Comparison of ENCODE assay signal across 8 mouse cellular contexts in genomic region chr6:117758516-117758915, GRCm38 (mm10).
DNase-seq lines count a peak whose midpoint lies in the region; ATAC-seq and TF ChIP-seq lines count a peak whose summit lies in the region.
"Not testable (repeated sequence)": the region's sequence is repeated elsewhere in the genome, so short reads cannot be mapped to it uniquely, and the experiment has no call there.

No protein-coding gene starts in this region.

- not testable (repeated sequence) for H3K4me3 ChIP-seq in bone marrow, adult 2 months (replicated peaks; ENCODE audit: control insufficient read depth, low read depth, low read length); heart, adult 2 months; kidney, embryonic 15.5 days (replicated peaks); liver, adult 2 months (ENCODE audit: insufficient read depth, low read depth, low read length)

- peak; percentile 66 for DNase-seq in ES-CJ7 (ENCODE audit: low read depth, low spot score)
- DNase-seq in embryo, embryonic 10.5 days (ENCODE audit: low spot score) = peak; percentile 76
- peak; percentile 24 to 54 for DNase-seq in heart, adult 2 months
- peak; percentile 33 for DNase-seq in liver, adult 2 months (ENCODE audit: extremely low read depth, low read depth, low spot score)
- DNase-seq in neural tube, embryonic 10.5 days (ENCODE audit: extremely low spot score, low spot score) = peak; percentile 28
- peak; percentile 34 for DNase-seq in testis, postnatal 14 days (ENCODE audit: low spot score)

- H3K9ac ChIP-seq in heart, adult 2 months (ENCODE audit: low read depth, low read length); kidney, embryonic 15.5 days; liver, adult 2 months (ENCODE audit: low read depth, low read length): not testable (repeated sequence)

- TF ChIP-seq POLR2A in bone marrow, adult 2 months (IDR thresholded peaks at IDR 0.05; ENCODE audit: borderline replicate concordance, control insufficient read depth, low read depth, low read length); heart, adult 2 months (IDR thresholded peaks at IDR 0.05; ENCODE audit: insufficient read depth, low read depth, low read length); liver, adult 2 months (IDR thresholded peaks at IDR 0.05; ENCODE audit: extremely low read depth, insufficient read depth, low read length): not testable (repeated sequence)

- not testable (repeated sequence) for H3K36me3 ChIP-seq in heart, adult 2 months (ENCODE audit: control insufficient read depth, insufficient read depth, low read length); kidney, embryonic 15.5 days; liver, adult 2 months (ENCODE audit: control insufficient read depth, insufficient read depth, low read length)

- peak; percentile 41 for TF ChIP-seq CTCF in bone marrow, adult 2 months (IDR thresholded peaks at IDR 0.05; ENCODE audit: control insufficient read depth, insufficient read depth, low read length)
- TF ChIP-seq CTCF in heart, adult 2 months (IDR thresholded peaks at IDR 0.05) = peak; percentile 93
- peak; percentile 45; the same call in 1 of the 2 replicates for TF ChIP-seq CTCF in liver, adult 2 months (IDR thresholded peaks at IDR 0.05; ENCODE audit: low read depth, low read length)

- not testable (repeated sequence) for H3K79me2 ChIP-seq in heart, adult 2 months (replicated peaks; ENCODE audit: control insufficient read depth, insufficient read depth, low read length); liver, adult 2 months (ENCODE audit: control insufficient read depth, insufficient read depth, low read length)

- H3K9me3 ChIP-seq in kidney, embryonic 15.5 days (replicated peaks) = not testable (repeated sequence)

- H3K4me1 ChIP-seq in bone marrow, adult 2 months (ENCODE audit: control insufficient read depth, insufficient read depth, low read length); heart, adult 2 months (ENCODE audit: control insufficient read depth, insufficient read depth, low read length); kidney, embryonic 15.5 days; liver, adult 2 months (ENCODE audit: control insufficient read depth, insufficient read depth, low read length): not testable (repeated sequence)

- ATAC-seq in kidney, embryonic 15.5 days (replicated peaks; ENCODE audit: low FRiP score) = not testable (repeated sequence)

- 14% methylated on average over 6 of the region's 6 CpGs for WGBS in bone marrow, adult 2 months
- WGBS in heart, adult 2 months = 13% methylated on average over 6 of the region's 6 CpGs
- WGBS in kidney, embryonic 15.5 days = 12% methylated on average over 6 of the region's 6 CpGs
- 8% methylated on average over 6 of the region's 6 CpGs for WGBS in liver, adult 2 months

- intact Hi-C loops in heart, adult 2 months (cut with DNase I) = loop anchor here (2.0 kb wide), 2 partner anchors 66 to 592 kb away; no protein-coding TSS in a partner anchor

- not testable (repeated sequence) for H3K27me3 ChIP-seq in heart, adult 2 months (ENCODE audit: control insufficient read depth, insufficient read depth, low read length); kidney, embryonic 15.5 days; liver, adult 2 months (ENCODE audit: control insufficient read depth, insufficient read depth, low read length)

- not testable (repeated sequence) for TF ChIP-seq EP300 in heart, adult 2 months (IDR thresholded peaks at IDR 0.05; ENCODE audit: insufficient read depth, low read depth, low read length)

- H3K4me2 ChIP-seq in kidney, embryonic 15.5 days = peak overlapping the region; percentile 28

- not testable (repeated sequence) for H3K27ac ChIP-seq in bone marrow, adult 2 months (ENCODE audit: control insufficient read depth, insufficient read depth, low read depth, low read length, poor library complexity); heart, adult 2 months; kidney, embryonic 15.5 days; liver, adult 2 months (replicated peaks; ENCODE audit: insufficient read depth, low read depth, low read length)

Comparison
In these comparisons a context has a peak if more than half of its experiments do, and no peak if none do; other contexts are left out.
1. CTCF ChIP-seq: peak in every context shown above with its lines; median percentile 93 in heart, adult 2 months; 45 in liver, adult 2 months; 41 in bone marrow, adult 2 months.